Mouse (Mus musculus): ENCODE data around the gene Gm49388. TPM values are rescaled to one million over a fixed set of nuclear protein-coding genes. Genes with fewer than 3 reads are reported as not detected.
A peak's percentile ranks its signal among the peaks of the same experiment; 100 is the strongest.

The Gm49388 gene
- polyA plus RNA-seq, 1 experiment from 2014 or later: not detected

- no peak for ATAC-seq (replicated peaks; ENCODE audit: low FRiP score, low read depth)
- WGBS: 75% methylated on average over 15 of the region's 15 CpGs
- no peaks in the 10 kb centered on the region for H3K9me3 ChIP-seq (replicated peaks; ENCODE audit: low read length)
- no peak overlapping the region for H3K4me2 ChIP-seq (ENCODE audit: low read length)
- no peak for TF ChIP-seq CTCF (IDR thresholded peaks at IDR 0.05; ENCODE audit: low read depth)
- DNase-seq (ENCODE audit: low spot score): no peak
- H3K4me1 ChIP-seq (replicated peaks; ENCODE audit: insufficient read depth, low read length): 0 out of 2 replicates have a peak, but pooled peaks cover 2% of the 10 kb centered on the region
- H3K27ac ChIP-seq: peak overlapping the region; percentile 63
- H3K27me3 ChIP-seq (ENCODE audit: insufficient read depth, low read length): no peaks in the 10 kb centered on the region
- H3K36me3 ChIP-seq (ENCODE audit: insufficient read depth, low read length): no peaks in the 10 kb centered on the region
- H3K4me3 ChIP-seq (replicated peaks; ENCODE audit: low read depth, low read length): no peak overlapping the region
- 0 out of 2 replicates have a peak overlapping the region, but pooled peaks have one; percentile 8 for H3K9ac ChIP-seq (ENCODE audit: low read depth, low read length)
Measured at GRCm38 (mm10) chr7:127815116-127815665, 29.8 kb downstream of the Gm49388 start.

GRCm38 (mm10) chr7:127815954-127816821 is 30.8 kb downstream of the Gm49388 start:
- 0 out of 2 replicates have a peak, but pooled peaks cover 2% of the 10 kb centered on the region for H3K4me1 ChIP-seq (replicated peaks; ENCODE audit: insufficient read depth, low read length)
- 0 out of 2 replicates have a peak overlapping the region, but pooled peaks have one; percentile 8 for H3K9ac ChIP-seq (ENCODE audit: low read depth, low read length)
- no peaks in the 10 kb centered on the region for H3K36me3 ChIP-seq (ENCODE audit: insufficient read depth, low read length)
- no peak overlapping the region for H3K4me3 ChIP-seq (replicated peaks; ENCODE audit: low read depth, low read length)
- H3K4me2 ChIP-seq (ENCODE audit: low read length): no peak overlapping the region
- H3K27me3 ChIP-seq (ENCODE audit: insufficient read depth, low read length): no peaks in the 10 kb centered on the region
- WGBS: 46% methylated on average over 15 of the region's 15 CpGs
- H3K9me3 ChIP-seq (replicated peaks; ENCODE audit: low read length): no peaks in the 10 kb centered on the region
- DNase-seq (ENCODE audit: low spot score) (peak; percentile 82), ATAC-seq (replicated peaks; ENCODE audit: low FRiP score, low read depth) (peak; percentile 62; the same call in 1 of the 2 replicates)
- peak overlapping the region; percentile 63 for H3K27ac ChIP-seq
- TF ChIP-seq CTCF (IDR thresholded peaks at IDR 0.05; ENCODE audit: low read depth): peak; percentile 62

DNA sequence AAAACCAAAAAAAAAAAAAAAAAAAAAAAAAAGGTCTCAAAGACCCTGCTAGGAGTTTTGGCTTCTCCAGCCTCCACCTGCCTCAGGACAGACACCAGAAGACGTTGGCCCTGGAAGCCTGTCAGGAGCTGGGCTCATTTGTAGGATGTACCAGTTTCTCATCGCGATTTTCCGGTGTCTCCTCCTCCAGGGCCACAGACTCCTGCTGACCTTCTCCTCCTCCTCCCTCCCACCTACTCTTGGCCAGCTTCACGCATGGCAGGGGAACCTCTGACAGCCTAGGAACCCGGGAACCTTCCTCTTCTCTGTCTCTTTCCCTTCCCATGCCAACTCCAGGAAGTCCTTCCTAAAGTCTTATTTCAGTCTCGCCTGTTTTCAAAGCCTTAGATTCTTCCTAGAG is 31.6 kb downstream of the Gm49388 start:
- DNase-seq (ENCODE audit: low spot score) (no peak), ATAC-seq (replicated peaks; ENCODE audit: low FRiP score, low read depth) (no peak)
- no peaks in the 10 kb centered on the region for H3K36me3 ChIP-seq (ENCODE audit: insufficient read depth, low read length)
- no peak overlapping the region for H3K9ac ChIP-seq (ENCODE audit: low read depth, low read length)
- no peak overlapping the region for H3K4me2 ChIP-seq (ENCODE audit: low read length)
- no peak overlapping the region for H3K4me3 ChIP-seq (replicated peaks; ENCODE audit: low read depth, low read length)
- 0 out of 2 replicates have a peak, but pooled peaks cover 2% of the 10 kb centered on the region for H3K4me1 ChIP-seq (replicated peaks; ENCODE audit: insufficient read depth, low read length)
- WGBS: 47% methylated on average over 7 of the region's 7 CpGs
- no peak for TF ChIP-seq CTCF (IDR thresholded peaks at IDR 0.05; ENCODE audit: low read depth)
- no peak overlapping the region for H3K27ac ChIP-seq
- no peaks in the 10 kb centered on the region for H3K9me3 ChIP-seq (replicated peaks; ENCODE audit: low read length)
- no peaks in the 10 kb centered on the region for H3K27me3 ChIP-seq (ENCODE audit: insufficient read depth, low read length)

DNA sequence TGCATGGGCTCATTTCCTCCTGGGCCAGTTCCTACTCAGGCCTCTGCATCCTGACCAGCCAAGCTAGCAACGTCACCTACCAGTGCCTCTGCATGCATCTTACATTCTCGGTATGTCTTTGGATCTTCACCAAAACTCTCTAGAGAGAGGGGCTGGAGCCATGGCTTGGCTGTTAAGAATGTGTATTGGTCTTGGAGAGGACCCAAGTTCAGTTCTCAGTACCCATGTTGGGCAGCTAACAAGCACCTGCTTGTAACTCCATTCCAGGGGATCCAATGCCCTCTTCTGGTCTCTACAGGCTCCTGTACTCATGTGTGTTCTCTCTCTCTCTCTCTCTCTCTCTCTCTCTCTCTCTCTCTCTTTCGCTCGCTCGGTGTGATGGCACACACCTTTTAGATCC is 32.4 kb downstream of the Gm49388 start:
- H3K27me3 ChIP-seq (ENCODE audit: insufficient read depth, low read length): no peaks in the 10 kb centered on the region
- no peak overlapping the region for H3K4me2 ChIP-seq (ENCODE audit: low read length)
- H3K27ac ChIP-seq: no peak overlapping the region
- DNase-seq (ENCODE audit: low spot score) (no peak), ATAC-seq (replicated peaks; ENCODE audit: low FRiP score, low read depth) (no peak)
- no peaks in the 10 kb centered on the region for H3K36me3 ChIP-seq (ENCODE audit: insufficient read depth, low read length)
- no peak overlapping the region for H3K9ac ChIP-seq (ENCODE audit: low read depth, low read length)
- H3K9me3 ChIP-seq (replicated peaks; ENCODE audit: low read length): no peaks in the 10 kb centered on the region
- H3K4me3 ChIP-seq (replicated peaks; ENCODE audit: low read depth, low read length): no peak overlapping the region
- no peak for TF ChIP-seq CTCF (IDR thresholded peaks at IDR 0.05; ENCODE audit: low read depth)
- 0 out of 2 replicates have a peak, but pooled peaks cover 2% of the 10 kb centered on the region for H3K4me1 ChIP-seq (replicated peaks; ENCODE audit: insufficient read depth, low read length)
- 91% methylated on average over 5 of the region's 5 CpGs for WGBS

- peak overlapping the region; percentile 62 for H3K27ac ChIP-seq
- no peaks in the 10 kb centered on the region for H3K9me3 ChIP-seq (replicated peaks; ENCODE audit: low read length)
- WGBS: 42% methylated on average over 13 of the region's 13 CpGs
- ATAC-seq (replicated peaks; ENCODE audit: low FRiP score, low read depth) (no peak), DNase-seq (ENCODE audit: low spot score) (peak; percentile 54)
- H3K4me3 ChIP-seq (replicated peaks; ENCODE audit: low read depth, low read length): no peak overlapping the region
- peaks cover 9% of the 10 kb centered on the region; the same call in 1 of the 2 replicates for H3K4me1 ChIP-seq (replicated peaks; ENCODE audit: insufficient read depth, low read length)
- no peak overlapping the region; the same call in 1 of the 2 replicates for H3K4me2 ChIP-seq (ENCODE audit: low read length)
- TF ChIP-seq CTCF (IDR thresholded peaks at IDR 0.05; ENCODE audit: low read depth): no peak
- no peak overlapping the region for H3K9ac ChIP-seq (ENCODE audit: low read depth, low read length)
- H3K27me3 ChIP-seq (ENCODE audit: insufficient read depth, low read length): no peaks in the 10 kb centered on the region
- no peaks in the 10 kb centered on the region for H3K36me3 ChIP-seq (ENCODE audit: insufficient read depth, low read length)
Measured at GRCm38 (mm10) chr7:127820836-127821509, 35.6 kb downstream of the Gm49388 start.

- H3K4me2 ChIP-seq (ENCODE audit: low read length): no peak overlapping the region
- H3K4me1 ChIP-seq (replicated peaks; ENCODE audit: insufficient read depth, low read length): peaks cover 9% of the 10 kb centered on the region; the same call in 1 of the 2 replicates
- H3K27me3 ChIP-seq (ENCODE audit: insufficient read depth, low read length): no peaks in the 10 kb centered on the region
- TF ChIP-seq CTCF (IDR thresholded peaks at IDR 0.05; ENCODE audit: low read depth): no peak
- H3K4me3 ChIP-seq (replicated peaks; ENCODE audit: low read depth, low read length): no peak overlapping the region
- 82% methylated on average over 3 of the region's 3 CpGs for WGBS
- H3K9ac ChIP-seq (ENCODE audit: low read depth, low read length): no peak overlapping the region
- no peak for DNase-seq (ENCODE audit: low spot score)
- no peaks in the 10 kb centered on the region for H3K36me3 ChIP-seq (ENCODE audit: insufficient read depth, low read length)
- H3K27ac ChIP-seq: no peak overlapping the region
- H3K9me3 ChIP-seq (replicated peaks; ENCODE audit: low read length): no peaks in the 10 kb centered on the region
- ATAC-seq (replicated peaks; ENCODE audit: low FRiP score, low read depth): no peak
Measured at GRCm38 (mm10) chr7:127822494-127822893, 37.1 kb downstream of the Gm49388 start.

Measured in kidney, postnatal 0 days (tissue).